Mouse (Mus musculus) limb, embryonic 11.5 days (tissue): ENCODE results near the gene Itgb6. TPM values are rescaled to one million over a fixed set of nuclear protein-coding genes. Genes with fewer than 3 reads are reported as not detected.

ENCODE experiments used
- ATAC-seq: fragments of 200-750 bp; cut with Nextera tagmentation; 2 replicates; pipeline ENCODE4 v1.8.0; 2017; ENCODE audit warnings: low read depth; ENCODE audit not compliant: insufficient number of reproducible peaks, low FRiP score, low TSS enrichment
- DNase-seq: peaks from one replicate; pipeline ENCODE4 v3.0.0-alpha.2; 2015; ENCODE audit warnings: low spot score
- H3K27ac ChIP-seq: fragments of 300-500 bp; sonication (generic); replicated peaks from 2 replicates; pipeline ENCODE4 v1.5.1; 2014; ENCODE audit warnings: low read depth, mild to moderate bottlenecking, low read length
- H3K27me3 ChIP-seq: fragments of 300-500 bp; sonication (generic); 2 replicates; pipeline ENCODE4 v1.6.1; 2014; ENCODE audit warnings: mild to moderate bottlenecking, low read length, mixed read lengths; ENCODE audit not compliant: control insufficient read depth, insufficient read depth
- H3K36me3 ChIP-seq: fragments of 300-500 bp; sonication (generic); 2 replicates; pipeline ENCODE4 v1.6.1; 2014; ENCODE audit warnings: mild to moderate bottlenecking, low read length, moderate library complexity, mixed read lengths; ENCODE audit not compliant: control insufficient read depth, insufficient read depth
- H3K4me1 ChIP-seq: fragments of 300-500 bp; sonication (generic); 2 replicates; pipeline ENCODE4 v1.6.1; 2014; ENCODE audit warnings: low read length, mixed read lengths; ENCODE audit not compliant: control insufficient read depth, insufficient read depth
- H3K4me2 ChIP-seq: fragments of 300-500 bp; sonication (generic); 2 replicates; pipeline ENCODE4 v1.6.1; 2014; ENCODE audit warnings: low read depth, mild to moderate bottlenecking, moderate library complexity; ENCODE audit not compliant: severe bottlenecking
- H3K4me3 ChIP-seq: fragments of 300-500 bp; sonication (generic); 2 replicates; pipeline ENCODE4 v1.5.1; 2014; ENCODE audit warnings: low read depth, low read length
- H3K9ac ChIP-seq: fragments of 300-500 bp; sonication (generic); 2 replicates; pipeline ENCODE4 v1.6.1; 2014; ENCODE audit warnings: mild to moderate bottlenecking, low read length
- H3K9me3 ChIP-seq: fragments of 300-500 bp; sonication (generic); 2 replicates; pipeline ENCODE4 v1.6.1; 2016; ENCODE audit warnings: low read length; ENCODE audit not compliant: control insufficient read depth
- WGBS: fragments of 180-500 bp; shearing (Covaris S2); extraction: QIAGEN DNeasy Blood & Tissue Kit; methylation state at CpG from one replicate; pipeline ENCODE4 v1.1.7; 2014; 5-methylcytosine and 5-hydroxymethylcytosine counted together
- polyA plus RNA-seq: library from polyadenylated mRNA; unstranded; fragments of >200 nt; fragmentation: Nextera tagmentation; extraction: Ambion mirVana; gene quantifications from 2 replicates; pipeline ENCODE4 v1.2.1, GENCODE M21; 2014

Itgb6 gene
- polyA plus RNA-seq, 1 experiment from 2014 or later, result 0.61 TPM

GRCm38 (mm10) chr2:60636910-60637761, 85.3 kb downstream of the Itgb6 start:
- Histone ChIP-seq H3K9me3 (no peaks in the 10 kb centered on the region), H3K4me2 (no peak overlapping the region), H3K27me3 (no peaks in the 10 kb centered on the region), H3K9ac (no peak overlapping the region), H3K4me3 (no peak overlapping the region), H3K36me3 (no peaks in the 10 kb centered on the region), H3K4me1 (no peaks in the 10 kb centered on the region), H3K27ac (no peak overlapping the region)
- ATAC-seq (no peak), DNase-seq (no peak)
- WGBS, result 50% methylated on average over 20 of the region's 20 CpGs

- 40% methylated on average over 3 of the region's 3 CpGs for WGBS
- no peak overlapping the region for H3K27ac ChIP-seq
- ATAC-seq (no peak), DNase-seq (no peak)
- H3K9ac ChIP-seq, result no peak overlapping the region
- no peak overlapping the region for H3K4me2 ChIP-seq
- no peak overlapping the region for H3K4me3 ChIP-seq
- no peaks in the 10 kb centered on the region for H3K9me3 ChIP-seq
- no peaks in the 10 kb centered on the region for H3K4me1 ChIP-seq
- H3K27me3 ChIP-seq, result no peaks in the 10 kb centered on the region
- no peaks in the 10 kb centered on the region for H3K36me3 ChIP-seq
Observed at GRCm38 (mm10) chr2:60636481-60636880, 86.0 kb downstream of the Itgb6 start.

DNA sequence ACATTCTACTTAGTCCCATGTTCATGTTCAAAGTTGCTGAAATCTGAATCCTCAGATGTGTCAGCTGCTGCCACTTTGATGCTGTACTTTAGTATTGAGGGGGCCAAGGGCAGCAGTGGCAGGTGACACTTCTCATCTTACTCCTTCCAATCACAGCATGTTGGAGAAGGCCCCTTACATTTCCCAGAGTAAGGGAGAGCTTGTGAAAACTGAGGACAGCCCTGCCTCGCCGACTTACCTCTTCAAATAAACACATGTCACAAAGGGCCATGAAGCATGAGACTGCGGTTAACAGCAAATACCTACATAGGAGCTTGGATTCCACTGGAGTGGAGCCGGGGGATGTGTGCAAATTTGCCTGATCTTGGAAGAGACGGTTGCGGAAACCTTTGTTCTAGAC, 86.4 kb downstream of the Itgb6 start:
- DNase-seq, result no peak
- no peak overlapping the region for H3K27ac ChIP-seq
- 52% methylated on average over 6 of the region's 6 CpGs for WGBS
- H3K4me2 ChIP-seq, result no peak overlapping the region
- no peaks in the 10 kb centered on the region for H3K9me3 ChIP-seq
- H3K27me3 ChIP-seq, result no peaks in the 10 kb centered on the region
- H3K36me3 ChIP-seq, result no peaks in the 10 kb centered on the region
- no peaks in the 10 kb centered on the region for H3K4me1 ChIP-seq
- H3K4me3 ChIP-seq, result no peak overlapping the region
- H3K9ac ChIP-seq, result no peak overlapping the region
- no peak for ATAC-seq

- Histone ChIP-seq H3K4me2 (no peak overlapping the region), H3K4me1 (no peaks in the 10 kb centered on the region), H3K36me3 (no peaks in the 10 kb centered on the region), H3K27ac (no peak overlapping the region), H3K9me3 (no peaks in the 10 kb centered on the region), H3K9ac (no peak overlapping the region), H3K4me3 (no peak overlapping the region), H3K27me3 (no peaks in the 10 kb centered on the region)
- DNase-seq (no peak), ATAC-seq (no peak)
- WGBS, result 70% methylated on average over 2 of the region's 2 CpGs
Observed at GRCm38 (mm10) chr2:60632791-60633190, 89.7 kb downstream of the Itgb6 start.

- Histone ChIP-seq H3K36me3 (no peaks in the 10 kb centered on the region), H3K4me2 (no peak overlapping the region), H3K27ac (no peak overlapping the region), H3K4me1 (no peaks in the 10 kb centered on the region), H3K4me3 (no peak overlapping the region), H3K27me3 (no peaks in the 10 kb centered on the region), H3K9me3 (no peaks in the 10 kb centered on the region), H3K9ac (no peak overlapping the region)
- DNase-seq (no peak), ATAC-seq (no peak)
- 72% methylated on average over 2 of the region's 2 CpGs for WGBS
Observed at GRCm38 (mm10) chr2:60630304-60630703, 92.1 kb downstream of the Itgb6 start.

- H3K27me3 ChIP-seq, result no peaks in the 10 kb centered on the region
- no peaks in the 10 kb centered on the region for H3K9me3 ChIP-seq
- ATAC-seq (no peak), DNase-seq (no peak)
- H3K4me3 ChIP-seq, result no peak overlapping the region
- no peaks in the 10 kb centered on the region for H3K4me1 ChIP-seq
- no peak overlapping the region for H3K27ac ChIP-seq
- no peak overlapping the region for H3K9ac ChIP-seq
- H3K36me3 ChIP-seq, result no peaks in the 10 kb centered on the region
- 89% methylated on average over 4 of the region's 4 CpGs for WGBS
- H3K4me2 ChIP-seq, result no peak overlapping the region
Observed at GRCm38 (mm10) chr2:60627952-60628351, 94.5 kb downstream of the Itgb6 start.

- no peak overlapping the region for H3K9ac ChIP-seq
- WGBS, result 88% methylated on average over 10 of the region's 10 CpGs
- H3K4me3 ChIP-seq, result no peak overlapping the region
- no peaks in the 10 kb centered on the region for H3K9me3 ChIP-seq
- no peak overlapping the region for H3K4me2 ChIP-seq
- H3K27ac ChIP-seq, result no peak overlapping the region
- ATAC-seq (no peak), DNase-seq (no peak)
- H3K36me3 ChIP-seq, result no peaks in the 10 kb centered on the region
- H3K27me3 ChIP-seq, result no peaks in the 10 kb centered on the region
- no peaks in the 10 kb centered on the region for H3K4me1 ChIP-seq
Observed at GRCm38 (mm10) chr2:60627515-60627914, 94.9 kb downstream of the Itgb6 start.

DNA sequence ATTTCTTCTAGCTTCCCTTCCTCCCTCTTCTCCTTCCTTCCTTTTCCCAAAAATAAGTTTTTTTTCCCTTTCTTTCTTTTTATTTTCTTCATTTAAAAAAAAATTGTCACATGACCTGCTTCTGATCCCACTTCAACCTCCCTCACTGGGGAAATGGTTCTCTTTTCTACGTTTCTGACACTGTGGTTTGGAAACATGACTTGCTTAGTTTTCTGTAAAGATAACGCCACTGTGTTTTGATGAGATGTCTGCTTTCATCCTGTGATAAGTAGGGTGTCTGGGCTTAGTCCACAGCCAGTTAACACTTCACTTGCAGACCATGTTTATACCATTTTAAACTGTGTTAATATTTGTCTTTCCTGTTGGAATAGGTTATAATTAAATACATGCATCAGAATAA, 96.7 kb downstream of the Itgb6 start:
- ATAC-seq, result no peak
- no peaks in the 10 kb centered on the region for H3K27me3 ChIP-seq
- 43% methylated on average over 2 of the region's 2 CpGs for WGBS
- no peak overlapping the region for H3K4me2 ChIP-seq
- no peak overlapping the region for H3K9ac ChIP-seq
- no peak overlapping the region for H3K27ac ChIP-seq
- no peaks in the 10 kb centered on the region for H3K4me1 ChIP-seq
- H3K4me3 ChIP-seq, result no peak overlapping the region
- DNase-seq, result no peak
- no peaks in the 10 kb centered on the region for H3K36me3 ChIP-seq
- H3K9me3 ChIP-seq, result no peaks in the 10 kb centered on the region

- H3K27me3 ChIP-seq, result no peaks in the 10 kb centered on the region
- WGBS, result 86% methylated on average over 7 of the region's 7 CpGs
- no peak overlapping the region for H3K4me2 ChIP-seq
- H3K4me1 ChIP-seq, result no peaks in the 10 kb centered on the region
- no peak overlapping the region for H3K9ac ChIP-seq
- H3K36me3 ChIP-seq, result no peaks in the 10 kb centered on the region
- H3K9me3 ChIP-seq, result no peaks in the 10 kb centered on the region
- DNase-seq, result no peak
- H3K4me3 ChIP-seq, result no peak overlapping the region
- H3K27ac ChIP-seq, result no peak overlapping the region
- no peak for ATAC-seq
Observed at GRCm38 (mm10) chr2:60622161-60622560, 100.3 kb downstream of the Itgb6 start.
